Mouse (Mus musculus): ENCODE measurements at regions not wholly inside any gene's neighbourhood (a gene's known extent, or its start where the extent isn't known, plus 50 kb on each side); places are given as distances from the start of the nearest gene placed in this dataset.

- DNase-seq (ENCODE audit: low read depth, low spot score): no peak
These were observed 201.8 kb upstream of the Gm11042 start for GRCm38 (mm10) chr12:74518032-74518431.

DNA sequence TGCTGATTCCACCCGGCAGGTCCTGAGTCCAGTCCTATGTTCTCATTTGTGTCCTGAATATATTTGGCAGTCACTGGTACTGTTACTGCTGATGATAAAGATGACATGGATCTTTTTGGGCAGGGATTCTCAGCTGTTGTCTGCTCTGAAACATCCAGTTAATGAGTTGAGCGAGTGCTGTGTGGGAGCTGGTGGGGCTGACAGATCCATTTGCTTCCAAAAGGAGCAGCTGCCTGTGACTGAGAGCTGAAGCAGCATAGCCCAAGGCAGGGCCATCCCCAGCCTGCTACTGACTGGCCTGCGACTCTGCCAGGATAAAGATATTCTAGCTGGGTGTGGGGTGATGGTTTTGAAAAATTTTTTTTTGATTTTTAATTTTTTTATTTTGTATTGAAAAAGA, 200.3 kb upstream of the Gm11042 start:
- peak; percentile 4 for DNase-seq (ENCODE audit: low read depth, low spot score)

DNA sequence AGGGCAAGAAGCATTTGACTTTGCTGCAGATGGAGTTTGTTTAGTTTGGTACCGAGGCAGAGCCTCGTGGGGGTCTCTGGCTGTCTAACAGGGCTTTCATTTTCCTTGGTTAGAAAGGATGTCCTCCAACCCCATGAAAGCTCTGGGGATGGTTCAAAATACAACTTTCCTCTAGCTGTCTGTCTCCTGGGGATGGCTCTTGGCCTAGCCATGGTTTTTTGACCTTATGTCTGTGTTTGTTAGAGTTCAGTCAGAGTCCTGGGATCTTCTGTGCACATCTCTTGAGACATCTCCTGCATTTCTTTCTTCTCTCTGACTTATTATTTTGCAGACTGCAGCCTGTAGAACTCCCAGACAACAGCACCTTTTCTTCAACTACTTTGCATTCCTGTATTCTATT, 186.6 kb upstream of the Gm11042 start:
- no peak for DNase-seq (ENCODE audit: low read depth, low spot score)

- no peak for DNase-seq (ENCODE audit: low read depth, low spot score)
These were observed 161.4 kb upstream of the Gm11042 start for GRCm38 (mm10) chr12:74477619-74478018.

DNA sequence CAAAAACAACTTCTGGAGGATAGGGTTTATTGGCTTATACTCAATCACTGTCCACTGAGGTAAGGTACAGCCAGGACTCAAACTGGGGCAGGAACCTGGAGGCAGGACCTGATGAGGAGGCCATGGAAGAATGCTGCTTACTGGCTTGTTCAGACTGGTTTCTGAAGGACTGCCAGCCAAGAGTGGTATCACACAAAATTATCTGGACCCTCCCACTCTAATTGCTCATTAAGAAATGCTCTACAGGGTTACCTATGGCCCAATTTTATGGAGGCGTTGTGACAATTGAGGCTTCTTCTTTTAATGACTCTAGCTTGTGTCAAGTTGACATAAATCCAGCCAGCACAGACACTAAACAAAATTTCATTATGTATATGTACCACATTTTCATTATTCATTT, 158.5 kb upstream of the Gm11042 start:
- no peak for DNase-seq (ENCODE audit: low read depth, low spot score)

DNA sequence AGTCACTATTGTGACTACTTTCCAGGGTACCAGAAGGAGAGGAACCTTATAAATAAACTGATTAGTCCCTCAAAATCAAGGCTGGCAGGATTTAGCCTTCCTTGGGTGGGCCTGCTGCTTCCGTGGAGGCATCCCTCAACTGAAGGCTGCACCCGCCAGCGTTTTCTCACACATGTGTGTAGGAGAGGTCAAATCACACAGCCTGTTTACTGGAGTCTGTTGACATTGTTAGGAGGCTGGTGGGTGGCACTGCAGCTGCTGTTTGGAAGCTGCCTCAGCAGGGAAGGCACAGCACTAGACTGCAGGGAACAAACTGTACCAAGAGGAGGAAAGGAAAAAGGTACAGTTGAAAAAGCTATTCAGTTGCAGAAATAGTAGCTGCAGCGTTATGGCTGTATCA, 142.3 kb upstream of the Gm11042 start:
- no peak for DNase-seq (ENCODE audit: low read depth, low spot score)

DNA sequence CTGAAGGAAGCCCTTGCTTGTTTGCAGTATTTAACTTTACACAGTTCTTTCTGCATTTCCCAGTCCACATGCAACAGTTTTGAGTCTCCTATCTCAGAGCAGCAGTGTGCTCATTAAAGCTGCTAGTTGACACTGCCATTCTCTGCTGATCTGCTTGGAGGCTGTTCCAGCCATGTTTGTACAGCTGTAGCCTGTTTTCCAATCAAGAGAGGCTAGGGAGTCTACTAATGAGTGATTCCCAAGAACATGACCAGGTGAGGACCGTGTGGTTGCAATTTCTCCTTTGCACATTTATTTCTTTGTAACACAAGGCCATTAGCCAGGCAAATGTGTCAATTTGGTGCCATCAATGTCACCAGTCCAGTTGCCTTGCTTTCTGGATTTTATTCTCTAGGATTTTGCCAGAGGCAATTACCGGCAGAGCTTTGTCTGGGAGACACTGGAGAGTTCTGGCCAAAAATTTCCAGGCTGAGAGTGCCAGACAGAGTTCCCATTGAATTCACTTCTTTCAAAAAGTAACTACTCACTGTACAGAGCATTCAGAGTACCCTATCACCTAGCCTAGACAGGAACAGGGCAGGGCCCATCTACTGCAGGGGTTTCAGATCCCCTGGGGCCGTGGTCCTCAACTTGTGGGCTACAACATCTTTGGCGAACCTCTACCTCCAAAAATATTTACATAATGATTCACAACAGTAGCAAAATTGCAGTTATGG, 136.3 kb upstream of the Gm11042 start:
- no peak for DNase-seq (ENCODE audit: low read depth, low spot score)

DNA sequence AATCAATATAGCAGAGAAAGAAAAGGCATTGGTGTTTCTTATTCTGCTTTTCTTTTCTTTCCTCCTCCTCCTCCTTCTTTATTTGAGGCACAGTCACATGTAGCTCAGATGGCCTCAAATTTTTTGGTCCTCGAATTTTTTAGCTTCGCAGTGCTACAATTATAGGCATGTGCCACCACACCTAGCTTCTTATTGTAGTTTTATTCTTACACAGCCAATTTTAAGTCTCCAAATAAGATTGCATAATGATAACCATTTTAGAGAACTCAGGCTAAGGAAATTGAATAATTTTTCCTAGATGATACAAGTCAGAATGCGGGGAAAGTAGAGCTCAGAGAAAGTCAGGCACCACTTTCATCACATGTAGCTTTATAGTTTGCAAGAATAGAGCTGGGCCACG, 132.1 kb upstream of the Gm11042 start:
- DNase-seq (ENCODE audit: low read depth, low spot score): no peak

DNA sequence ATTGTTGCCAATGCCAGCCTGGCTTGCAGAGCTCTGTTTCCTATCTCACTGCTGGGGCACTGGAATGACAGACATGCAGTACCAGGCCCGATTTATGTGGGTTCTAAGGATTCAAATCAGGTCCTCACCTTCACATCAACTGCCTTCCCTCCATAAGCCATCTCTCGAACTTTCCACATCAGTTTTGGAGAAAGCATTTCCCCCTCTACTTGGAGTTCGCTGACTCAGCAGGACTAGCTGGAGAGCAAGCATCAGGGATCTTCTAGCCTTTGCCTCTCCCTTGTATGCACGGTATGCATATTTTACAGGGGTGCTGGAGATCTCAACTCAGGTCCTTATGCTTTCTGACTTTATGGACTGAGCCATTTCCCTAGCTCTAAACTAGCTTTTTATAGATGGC, 118.7 kb upstream of the Gm11042 start:
- no peak for DNase-seq (ENCODE audit: low read depth, low spot score)

GRCm38 (mm10) chr12:74414738-74415137, 98.5 kb upstream of the Gm11042 start:
- no peak for DNase-seq (ENCODE audit: low read depth, low spot score)

DNA sequence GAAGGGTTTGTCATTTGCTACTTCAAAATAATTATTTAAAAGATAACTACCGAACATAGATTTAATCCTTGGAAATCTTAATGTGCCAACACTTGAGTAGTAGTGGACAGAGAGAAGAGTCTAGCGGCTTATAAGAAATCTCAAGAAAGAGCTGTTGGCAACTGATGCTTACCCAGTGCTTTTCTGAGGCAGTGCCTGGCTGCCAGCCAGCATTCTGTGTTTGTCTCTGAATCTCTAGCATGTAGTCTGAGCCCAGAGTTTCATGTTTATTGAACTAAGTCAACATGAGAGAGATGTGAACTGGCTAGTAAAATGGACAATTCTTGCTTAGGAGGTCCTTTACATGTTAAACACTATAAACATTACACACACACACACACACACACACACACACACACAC, 94.3 kb upstream of the Gm11042 start:
- DNase-seq (ENCODE audit: low read depth, low spot score): no peak

- DNase-seq (ENCODE audit: low read depth, low spot score): no peak
These were observed 91.4 kb upstream of the Gm11042 start for GRCm38 (mm10) chr12:74407591-74408095.

DNA sequence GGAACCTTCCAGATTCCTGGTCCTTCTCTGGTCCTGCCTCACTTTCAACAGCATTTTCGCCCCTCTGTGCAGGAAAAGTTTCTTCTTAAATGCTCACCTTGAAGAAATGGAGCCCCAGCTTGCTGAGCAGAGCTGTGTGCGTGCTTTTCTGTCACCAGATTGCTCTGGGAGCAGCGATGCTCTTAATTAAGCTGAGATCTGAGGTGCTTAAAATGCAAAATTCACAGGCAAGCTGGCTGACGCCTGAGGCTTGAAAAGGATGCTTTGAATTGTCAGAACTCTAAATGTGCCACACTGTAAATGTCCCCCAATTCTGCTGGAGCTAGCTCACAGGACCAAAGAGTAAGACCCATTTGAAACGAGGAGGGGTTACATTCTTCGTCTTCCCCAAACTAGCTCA, 73.6 kb upstream of the Gm11042 start:
- DNase-seq (ENCODE audit: low read depth, low spot score): no peak
